Mouse (Mus musculus) ES-Bruce4 (cell line): ENCODE data around the gene Adam33.

Source experiments
- CTCF ChIP-seq: IDR thresholded peaks from one replicate; pipeline ENCODE4 v1.8.1; 2011; ENCODE audit warnings: low read depth, low read length
- EP300 ChIP-seq: IDR thresholded peaks from 2 replicates; pipeline ENCODE4 v1.6.1; 2011; ENCODE audit warnings: low read depth, low read length; ENCODE audit not compliant: insufficient read depth
- POLR2A ChIP-seq: IDR thresholded peaks from one replicate; pipeline ENCODE4 v1.8.1; 2011; ENCODE audit warnings: low read length; ENCODE audit not compliant: insufficient read depth

GRCm38 (mm10) chr2:131072536-131072935 lies 8.9 kb upstream of the Adam33 start:
- TF ChIP-seq CTCF = no peak
- no peak for TF ChIP-seq POLR2A
- TF ChIP-seq EP300 = no peak
